Mouse (Mus musculus) ES-Bruce4 (cell line): ENCODE measurements around the gene Gm49383. TPM values are rescaled to one million over a fixed set of nuclear protein-coding genes. Genes with fewer than 3 reads are reported as not detected.
"Not testable (repeated sequence)": the region's sequence is repeated elsewhere in the genome, so short reads cannot be mapped to it uniquely, and the experiment has no call there.

Experiments used
- H3K27ac ChIP-seq: 2 replicates; pipeline ENCODE4 v1.5.1; 2012; ENCODE audit warnings: low read length, inconsistent platforms; ENCODE audit not compliant: insufficient read depth
- H3K27me3 ChIP-seq: 2 replicates; pipeline ENCODE4 v1.6.1; 2012; ENCODE audit warnings: mild to moderate bottlenecking, low read length, inconsistent platforms; ENCODE audit not compliant: control insufficient read depth, poor library complexity, insufficient read depth, severe bottlenecking
- H3K36me3 ChIP-seq: 2 replicates; pipeline ENCODE4 v1.6.1; 2012; ENCODE audit warnings: inconsistent platforms, mild to moderate bottlenecking, low read length, moderate library complexity; ENCODE audit not compliant: control insufficient read depth, poor library complexity, insufficient read depth, severe bottlenecking
- H3K4me1 ChIP-seq: one replicate; pipeline ENCODE4 v1.8.1; 2011; ENCODE audit warnings: low read length; ENCODE audit not compliant: control insufficient read depth, insufficient read depth
- H3K4me3 ChIP-seq: 2 replicates; pipeline ENCODE4 v1.5.1; 2011; ENCODE audit warnings: low read depth, mild to moderate bottlenecking, low read length
- H3K9ac ChIP-seq: 2 replicates; pipeline ENCODE4 v1.6.1; 2012; ENCODE audit warnings: low read depth, mild to moderate bottlenecking, inconsistent platforms; ENCODE audit not compliant: poor library complexity, severe bottlenecking
- H3K9me3 ChIP-seq: replicated peaks from 2 replicates; pipeline ENCODE4 v1.6.1; 2012; ENCODE audit warnings: mild to moderate bottlenecking, low read length, inconsistent platforms; ENCODE audit not compliant: control insufficient read depth, poor library complexity, insufficient read depth, severe bottlenecking
- CTCF ChIP-seq: IDR thresholded peaks from one replicate; pipeline ENCODE4 v1.8.1; 2011; ENCODE audit warnings: low read depth, low read length
- EP300 ChIP-seq: IDR thresholded peaks from 2 replicates; pipeline ENCODE4 v1.6.1; 2011; ENCODE audit warnings: low read depth, low read length; ENCODE audit not compliant: insufficient read depth
- POLR2A ChIP-seq: IDR thresholded peaks from one replicate; pipeline ENCODE4 v1.8.1; 2011; ENCODE audit warnings: low read length; ENCODE audit not compliant: insufficient read depth
- polyA plus RNA-seq: library from polyadenylated mRNA; stranded (reverse); fragments of >200 nt; gene quantifications from 2 replicates; pipeline ENCODE4 v1.2.4, GENCODE M21; 2011; ENCODE audit warnings: low read depth; ENCODE audit not compliant: missing spikeins, insufficient read depth, insufficient read length

The Gm49383 gene
- polyA plus RNA-seq, 1 experiment = 15.1 TPM

GRCm38 (mm10) chr12:69167656-69168460 lies 29.0 kb downstream of the Gm49383 start:
- no peak overlapping the region for H3K27ac ChIP-seq
- peak; percentile 44 for TF ChIP-seq POLR2A
- TF ChIP-seq EP300 = no peak
- no peak for TF ChIP-seq CTCF
- H3K4me3 ChIP-seq = peak overlapping the region; percentile 86

GRCm38 (mm10) chr12:69166861-69167581 lies 29.9 kb downstream of the Gm49383 start:
- H3K9ac ChIP-seq, H3K4me1 ChIP-seq, H3K4me3 ChIP-seq, H3K36me3 ChIP-seq, H3K27me3 ChIP-seq, H3K9me3 ChIP-seq, H3K27ac ChIP-seq: not testable (repeated sequence)

More at GRCm38 (mm10) chr12:69167656-69168460, 29.0 kb downstream of the Gm49383 start:
- Histone ChIP-seq H3K9me3 (no peaks in the 10 kb centered on the region), H3K27me3 (no peaks in the 10 kb centered on the region), H3K9ac (peak overlapping the region; percentile 62), H3K36me3 (no peaks in the 10 kb centered on the region), H3K4me1 (peaks cover 2% of the 10 kb centered on the region)

- TF ChIP-seq CTCF (no peak), POLR2A (no peak), EP300 (no peak)
- H3K36me3 ChIP-seq = no peaks in the 10 kb centered on the region
- no peak overlapping the region for H3K27ac ChIP-seq
- no peaks in the 10 kb centered on the region for H3K27me3 ChIP-seq
- peaks cover 2% of the 10 kb centered on the region for H3K4me1 ChIP-seq
- no peaks in the 10 kb centered on the region for H3K9me3 ChIP-seq
- no peak overlapping the region for H3K9ac ChIP-seq
- H3K4me3 ChIP-seq = no peak overlapping the region
These were observed 32.0 kb downstream of the Gm49383 start for GRCm38 (mm10) chr12:69164904-69165303.

GRCm38 (mm10) chr12:69163586-69163985 lies 33.3 kb downstream of the Gm49383 start:
- H3K9me3 ChIP-seq, H3K4me3 ChIP-seq, H3K27ac ChIP-seq, H3K9ac ChIP-seq, H3K36me3 ChIP-seq, H3K4me1 ChIP-seq, H3K27me3 ChIP-seq: not testable (repeated sequence)

- not testable (repeated sequence) for H3K4me1 ChIP-seq, H3K9ac ChIP-seq, H3K27ac ChIP-seq, H3K9me3 ChIP-seq, H3K27me3 ChIP-seq, H3K4me3 ChIP-seq
- H3K36me3 ChIP-seq = peaks cover 26% of the 10 kb centered on the region
These were observed 36.2 kb downstream of the Gm49383 start for GRCm38 (mm10) chr12:69160677-69161076.

GRCm38 (mm10) chr12:69159578-69159940 lies 37.3 kb downstream of the Gm49383 start:
- Histone ChIP-seq H3K36me3 (peaks cover 26% of the 10 kb centered on the region), H3K4me3 (no peak overlapping the region; the same call in 1 of the 2 replicates), H3K27me3 (no peaks in the 10 kb centered on the region), H3K9ac (no peak overlapping the region), H3K4me1 (no peaks in the 10 kb centered on the region), H3K27ac (no peak overlapping the region; the same call in 1 of the 2 replicates), H3K9me3 (no peaks in the 10 kb centered on the region)
- TF ChIP-seq POLR2A = no peak
- TF ChIP-seq CTCF = no peak

GRCm38 (mm10) chr12:69158765-69159577 lies 37.9 kb downstream of the Gm49383 start, which contains the start of gene Rps29:
Rps29 (minus strand) TSS chr12:69159186.
- H3K27ac ChIP-seq = peak within 1 kb of the TSS; percentile 62
- not testable (repeated sequence) for H3K4me1 ChIP-seq, H3K27me3 ChIP-seq

More at GRCm38 (mm10) chr12:69158765-69159577, 37.9 kb downstream of the Gm49383 start, which contains the start of gene Rps29:
- H3K9me3 ChIP-seq = not testable (repeated sequence)
- H3K9ac ChIP-seq = peak within 1 kb of the TSS; percentile 97
- H3K4me3 ChIP-seq = peak within 1 kb of the TSS; percentile 99
- peaks cover 26% of the 10 kb centered on the region for H3K36me3 ChIP-seq
